Mouse (Mus musculus) adrenal gland, adult 2 months (tissue): ENCODE measurements around the gene Gab2. TPM values are rescaled to one million over a fixed set of nuclear protein-coding genes. Genes with fewer than 3 reads are reported as not detected.
A peak's percentile ranks its signal among the peaks of the same experiment; 100 is the strongest.
"Not testable (repeated sequence)": the region's sequence is repeated elsewhere in the genome, so short reads cannot be mapped to it uniquely, and the experiment has no call there.

ENCODE experiments used
- DNase-seq: peaks from one replicate; pipeline ENCODE4 v3.0.0; 2021
- polyA plus RNA-seq: library from polyadenylated mRNA; depleted of rRNA; stranded (reverse); fragments of >200 nt; gene quantifications from 2 replicates; pipeline ENCODE4 v1.2.3, GENCODE M21; 2012
- total RNA-seq, 2 experiments: library from RNA; stranded (reverse); gene quantifications; 2 replicates each; pipeline ENCODE4 v1.2.3; 2021

The Gab2 gene
- total and polyA plus RNA-seq, 3 experiments: 8.2 to 21.9 (median 18.0) TPM

GRCm38 (mm10) chr7:97136453-97136852 is 55.1 kb downstream of the Gab2 start:
- no peak for DNase-seq

- peak; percentile 12 for DNase-seq
Observed at GRCm38 (mm10) chr7:97151082-97151813, 69.9 kb downstream of the Gab2 start.

GRCm38 (mm10) chr7:97154756-97155487 is 73.5 kb downstream of the Gab2 start:
- DNase-seq: no peak

GRCm38 (mm10) chr7:97164261-97164660 is 82.9 kb downstream of the Gab2 start:
- no peak for DNase-seq

- no peak for DNase-seq
Observed at GRCm38 (mm10) chr7:97171089-97171488, 89.7 kb downstream of the Gab2 start.

- no peak for DNase-seq
Observed at GRCm38 (mm10) chr7:97171719-97172118, 90.3 kb downstream of the Gab2 start.

- DNase-seq: peak; percentile 15
Observed at GRCm38 (mm10) chr7:97172126-97172525, 90.7 kb downstream of the Gab2 start.

GRCm38 (mm10) chr7:97181931-97182330 is 100.5 kb downstream of the Gab2 start:
- no peak for DNase-seq

GRCm38 (mm10) chr7:97183426-97183825 is 102.0 kb downstream of the Gab2 start:
- no peak for DNase-seq

- DNase-seq: no peak
Observed at GRCm38 (mm10) chr7:97184005-97184404, 102.6 kb downstream of the Gab2 start.

GRCm38 (mm10) chr7:97187387-97188081 is 106.1 kb downstream of the Gab2 start:
- DNase-seq: no peak

- no peak for DNase-seq
Observed at GRCm38 (mm10) chr7:97189116-97189515, 107.7 kb downstream of the Gab2 start.

GRCm38 (mm10) chr7:97203907-97204306 is 122.5 kb downstream of the Gab2 start:
- no peak for DNase-seq

GRCm38 (mm10) chr7:97208811-97209549 is 127.6 kb downstream of the Gab2 start:
- no peak for DNase-seq

- no peak for DNase-seq
Observed at GRCm38 (mm10) chr7:97210064-97210685, 128.8 kb downstream of the Gab2 start.

GRCm38 (mm10) chr7:97211117-97211516 is 129.7 kb downstream of the Gab2 start:
- DNase-seq: peak; percentile 35

GRCm38 (mm10) chr7:97223836-97224235 is 142.4 kb downstream of the Gab2 start:
- no peak for DNase-seq

- no peak for DNase-seq
Observed at GRCm38 (mm10) chr7:97245261-97245949, 164.0 kb downstream of the Gab2 start.

GRCm38 (mm10) chr7:97245950-97246578 is 164.7 kb downstream of the Gab2 start:
- not testable (repeated sequence) for DNase-seq

GRCm38 (mm10) chr7:97247661-97248060 is 166.3 kb downstream of the Gab2 start:
- no peak for DNase-seq

- DNase-seq: no peak
Observed at GRCm38 (mm10) chr7:97248136-97248535, 166.8 kb downstream of the Gab2 start.
